Mouse (Mus musculus) adrenal gland, postnatal 36 days (tissue): ENCODE results near the gene Defa32. TPM values are rescaled to one million over a fixed set of nuclear protein-coding genes. Genes with fewer than 3 reads are reported as not detected.
"Not testable (repeated sequence)": the region's sequence is repeated elsewhere in the genome, so short reads cannot be mapped to it uniquely, and the experiment has no call there.

Source experiments
- DNase-seq, 2 experiments: peaks; one replicate each; pipeline ENCODE4 v3.0.0; 2021; ENCODE audit warnings: mixed read lengths in 1 of 2
- long read RNA-seq, 2 experiments: library from polyadenylated mRNA; stranded (forward); transcript quantifications; one replicate each; pipeline ENCODE4 v2.0.0; 2021; ENCODE audit warnings: borderline sequencing depth in 2 of 2
- total RNA-seq, 2 experiments: library from RNA; stranded (reverse); gene quantifications; 2 replicates each; pipeline ENCODE4 v1.2.3; 2021

The Defa32 gene
- total RNA-seq, result not detected
- long read RNA-seq, experiment 1, result 0 reads
- long read RNA-seq, experiment 2, result 0 reads

DNA sequence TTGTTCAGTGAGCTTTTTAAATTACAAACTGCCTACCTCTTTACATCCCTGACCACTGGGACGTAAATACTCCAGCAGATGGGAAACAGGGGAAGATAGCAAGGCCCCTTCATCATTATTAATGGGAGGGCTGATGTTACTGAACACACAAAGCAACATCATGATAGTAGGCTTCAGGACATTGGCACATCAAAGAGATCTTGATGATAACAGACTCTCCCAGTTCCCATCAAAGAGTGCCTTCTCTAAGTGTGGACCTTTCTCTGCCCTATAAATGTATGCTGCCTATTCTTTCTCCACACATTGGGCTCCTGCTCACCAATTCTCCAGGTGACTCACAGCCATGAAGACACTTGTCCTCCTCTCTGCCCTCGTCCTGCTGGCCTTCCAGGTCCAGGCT is at the start of gene Defa32:
TSS of gene Defa32 (plus strand) at position 301 of the 400 bp plus-strand sequence.
- DNase-seq, result not testable (repeated sequence)

DNA sequence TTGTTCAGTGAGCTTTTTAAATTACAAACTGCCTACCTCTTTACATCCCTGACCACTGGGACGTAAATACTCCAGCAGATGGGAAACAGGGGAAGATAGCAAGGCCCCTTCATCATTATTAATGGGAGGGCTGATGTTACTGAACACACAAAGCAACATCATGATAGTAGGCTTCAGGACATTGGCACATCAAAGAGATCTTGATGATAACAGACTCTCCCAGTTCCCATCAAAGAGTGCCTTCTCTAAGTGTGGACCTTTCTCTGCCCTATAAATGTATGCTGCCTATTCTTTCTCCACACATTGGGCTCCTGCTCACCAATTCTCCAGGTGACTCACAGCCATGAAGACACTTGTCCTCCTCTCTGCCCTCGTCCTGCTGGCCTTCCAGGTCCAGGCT is 19.9 kb upstream of the Defa32 start, which contains the start of gene Defa20:
TSS of gene Defa20 (plus strand) at position 301 of the 400 bp plus-strand sequence.
- not testable (repeated sequence) for DNase-seq

DNA sequence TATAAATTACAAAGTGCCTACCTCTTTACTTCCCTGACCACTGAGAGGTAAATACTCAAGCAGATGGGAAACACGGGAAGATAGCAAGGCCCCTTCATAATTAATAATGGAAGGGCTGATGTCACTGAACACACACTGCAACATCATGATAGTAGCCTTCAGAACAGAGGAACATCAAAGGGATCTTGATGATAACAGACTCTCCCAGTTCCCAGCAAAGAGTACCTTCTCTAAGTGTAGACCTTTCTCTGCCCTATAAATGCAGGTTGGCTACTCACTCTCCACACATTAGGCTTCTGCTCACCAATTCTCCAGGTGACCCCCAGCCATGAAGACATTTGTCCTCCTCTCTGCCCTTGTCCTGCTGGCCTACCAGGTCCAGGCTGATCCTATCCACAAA is 36.3 kb downstream of the Defa32 start, which contains the start of gene Defa37:
TSS of gene Defa37 (plus strand) at position 301 of the 400 bp plus-strand sequence.
- DNase-seq, result not testable (repeated sequence)

Other genes starting within 250 kb of the Defa32 start
- gene Defa27, start 213.5 kb upstream of the Defa32 start, total RNA-seq, result not detected
- not detected for gene Defa29, start 202.0 kb upstream of the Defa32 start, total RNA-seq
- gene Defa2, start 150.5 kb upstream of the Defa32 start, total RNA-seq, result not detected
- gene Defa33, start 137.2 kb upstream of the Defa32 start, total RNA-seq, result not detected
- not detected for gene Defa36, start 101.6 kb upstream of the Defa32 start, total RNA-seq
- gene Gm7849, start 72.5 kb upstream of the Defa32 start, total RNA-seq, result not detected
- gene Defa20, start 19.8 kb upstream of the Defa32 start, total RNA-seq, result not detected
- gene Defa37, start 36.4 kb downstream of the Defa32 start, total RNA-seq, result not detected
- gene Defa28, start 54.0 kb downstream of the Defa32 start, total RNA-seq, result not detected
- gene Gm7861, start 65.5 kb downstream of the Defa32 start, total RNA-seq, result not detected
- gene Defa26, start 89.2 kb downstream of the Defa32 start, total RNA-seq, result not detected
- not detected for gene Defa17, start 126.7 kb downstream of the Defa32 start, total RNA-seq
- not detected for gene Defa34, start 136.8 kb downstream of the Defa32 start, total RNA-seq
- gene AY761184, start 174.6 kb downstream of the Defa32 start, total RNA-seq, result not detected
- gene Defa24, start 205.5 kb downstream of the Defa32 start, total RNA-seq, result not detected